Mouse (Mus musculus): Measurements from ENCODE around the gene Scube1. TPM values are rescaled to one million over a fixed set of nuclear protein-coding genes. Genes with fewer than 3 reads are reported as not detected.

Gene Scube1
- polyA plus RNA-seq, 1 experiment from 2014 or later = 14.5 TPM

GRCm38 (mm10) chr15:83664722-83665121 lies 60.1 kb downstream of the Scube1 start:
- ATAC-seq (ENCODE audit: insufficient number of reproducible peaks, low FRiP score, low TSS enrichment, low read depth) = no peak
- no peak overlapping the region for H3K4me3 ChIP-seq (replicated peaks)
- no peaks in the 10 kb centered on the region for H3K36me3 ChIP-seq
- H3K4me2 ChIP-seq (replicated peaks) = no peak overlapping the region
- 47% methylated on average over 5 of the region's 5 CpGs for WGBS
- H3K27ac ChIP-seq (replicated peaks) = no peak overlapping the region
- H3K9ac ChIP-seq = no peak overlapping the region
- H3K27me3 ChIP-seq = peaks cover 4% of the 10 kb centered on the region; the same call in 1 of the 2 replicates
- H3K9me3 ChIP-seq (replicated peaks) = no peaks in the 10 kb centered on the region
- H3K4me1 ChIP-seq = no peaks in the 10 kb centered on the region

DNA sequence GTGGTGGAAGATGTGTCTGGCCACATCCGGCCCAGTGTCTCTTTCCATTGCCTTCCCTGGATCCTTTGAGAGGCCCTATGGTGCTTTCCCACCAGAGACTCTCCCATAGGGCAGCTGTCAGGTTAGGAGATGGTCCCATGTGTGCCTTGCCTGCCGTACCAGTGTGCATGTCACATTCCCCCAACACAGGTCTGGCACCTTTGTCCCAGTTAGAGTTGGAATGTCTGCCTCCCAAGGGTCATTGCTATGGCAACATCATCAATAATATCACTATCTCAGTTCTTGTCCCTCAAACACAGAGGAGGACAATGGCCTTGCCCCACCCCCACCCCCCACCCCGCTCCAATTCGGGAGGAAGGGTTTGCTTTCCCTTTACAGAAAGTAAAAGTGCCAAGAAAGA lies 61.8 kb downstream of the Scube1 start:
- Histone ChIP-seq H3K36me3 (no peaks in the 10 kb centered on the region), H3K9me3 (replicated peaks) (no peaks in the 10 kb centered on the region), H3K9ac (no peak overlapping the region), H3K4me3 (replicated peaks) (no peak overlapping the region), H3K4me1 (no peaks in the 10 kb centered on the region), H3K27ac (replicated peaks) (no peak overlapping the region), H3K27me3 (peaks cover 7% of the 10 kb centered on the region; the same call in 1 of the 2 replicates), H3K4me2 (replicated peaks) (no peak overlapping the region)
- ATAC-seq (ENCODE audit: insufficient number of reproducible peaks, low FRiP score, low TSS enrichment, low read depth) = no peak
- 63% methylated on average over 4 of the region's 4 CpGs for WGBS

- Histone ChIP-seq H3K4me2 (replicated peaks) (no peak overlapping the region), H3K9me3 (replicated peaks) (no peaks in the 10 kb centered on the region), H3K27ac (replicated peaks) (no peak overlapping the region), H3K4me3 (replicated peaks) (no peak overlapping the region), H3K36me3 (no peaks in the 10 kb centered on the region), H3K4me1 (no peaks in the 10 kb centered on the region), H3K9ac (no peak overlapping the region), H3K27me3 (peaks cover 7% of the 10 kb centered on the region; the same call in 1 of the 2 replicates)
- 25% methylated on average over 7 of the region's 7 CpGs for WGBS
- ATAC-seq (ENCODE audit: insufficient number of reproducible peaks, low FRiP score, low TSS enrichment, low read depth) = no peak
These were observed 62.7 kb downstream of the Scube1 start for GRCm38 (mm10) chr15:83662106-83662505.

DNA sequence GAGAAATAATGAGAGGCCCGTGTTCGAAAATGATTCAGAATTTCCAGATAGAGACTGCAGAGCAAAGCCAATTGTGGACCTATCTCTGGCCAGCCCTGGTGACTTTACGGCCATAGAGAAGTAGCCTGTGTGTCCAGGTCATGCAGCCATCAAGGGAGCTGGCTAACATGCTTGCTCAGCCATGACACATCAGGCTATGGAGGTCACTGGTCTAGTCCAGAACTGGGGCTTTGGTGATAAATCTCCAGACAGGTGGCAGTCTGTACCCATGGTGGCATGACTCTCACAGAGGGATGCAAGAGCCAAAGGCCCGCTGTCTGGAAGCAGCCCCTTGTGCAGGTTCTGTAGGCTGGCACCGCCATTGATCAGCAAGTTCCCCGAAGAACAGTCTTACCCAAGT lies 82.3 kb downstream of the Scube1 start:
- Histone ChIP-seq H3K27ac (replicated peaks) (no peak overlapping the region), H3K36me3 (no peaks in the 10 kb centered on the region), H3K9ac (no peak overlapping the region), H3K4me2 (replicated peaks) (no peak overlapping the region), H3K27me3 (no peaks in the 10 kb centered on the region), H3K4me3 (replicated peaks) (no peak overlapping the region), H3K4me1 (peaks cover 17% of the 10 kb centered on the region), H3K9me3 (replicated peaks) (no peaks in the 10 kb centered on the region)
- ATAC-seq (ENCODE audit: insufficient number of reproducible peaks, low FRiP score, low TSS enrichment, low read depth) = no peak
- 93% methylated on average over 6 of the region's 6 CpGs for WGBS

DNA sequence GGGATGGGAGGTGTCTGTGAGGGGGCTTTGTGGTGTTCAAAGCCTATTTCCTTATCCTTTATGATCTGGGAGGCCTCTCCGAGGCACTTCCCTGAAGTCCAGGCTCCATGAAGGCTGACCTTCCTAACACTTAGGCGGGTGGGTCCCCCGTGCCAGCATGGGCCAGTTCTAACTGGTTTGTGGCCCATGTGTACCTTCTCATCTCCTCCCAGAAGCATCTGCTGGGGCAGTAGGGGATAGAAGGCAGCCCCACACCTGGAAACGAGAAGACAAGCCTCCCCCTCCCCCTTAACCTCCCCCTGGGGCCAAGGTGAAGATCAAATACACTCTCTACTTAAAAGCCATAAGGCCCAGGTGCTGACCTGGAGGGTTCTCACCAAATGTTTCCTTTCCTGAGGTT lies 84.6 kb downstream of the Scube1 start:
- H3K4me3 ChIP-seq (replicated peaks) = no peak overlapping the region
- no peak overlapping the region for H3K27ac ChIP-seq (replicated peaks)
- H3K36me3 ChIP-seq = no peaks in the 10 kb centered on the region
- H3K27me3 ChIP-seq = no peaks in the 10 kb centered on the region
- no peak overlapping the region for H3K4me2 ChIP-seq (replicated peaks)
- H3K9ac ChIP-seq = no peak overlapping the region
- no peak for ATAC-seq (ENCODE audit: insufficient number of reproducible peaks, low FRiP score, low TSS enrichment, low read depth)
- H3K9me3 ChIP-seq (replicated peaks) = no peaks in the 10 kb centered on the region
- H3K4me1 ChIP-seq = peaks cover 17% of the 10 kb centered on the region
- WGBS = 42% methylated on average over 4 of the region's 4 CpGs

- WGBS = 34% methylated on average over 3 of the region's 3 CpGs
- Histone ChIP-seq H3K27me3 (no peaks in the 10 kb centered on the region), H3K4me3 (replicated peaks) (no peak overlapping the region), H3K9me3 (replicated peaks) (no peaks in the 10 kb centered on the region), H3K9ac (no peak overlapping the region), H3K27ac (replicated peaks) (no peak overlapping the region), H3K4me1 (peaks cover 17% of the 10 kb centered on the region), H3K4me2 (replicated peaks) (no peak overlapping the region), H3K36me3 (no peaks in the 10 kb centered on the region)
- ATAC-seq (ENCODE audit: insufficient number of reproducible peaks, low FRiP score, low TSS enrichment, low read depth) = no peak
These were observed 85.7 kb downstream of the Scube1 start for GRCm38 (mm10) chr15:83639160-83639559.

- Histone ChIP-seq H3K36me3 (no peaks in the 10 kb centered on the region), H3K4me3 (replicated peaks) (no peak overlapping the region), H3K9me3 (replicated peaks) (no peaks in the 10 kb centered on the region), H3K27me3 (no peaks in the 10 kb centered on the region), H3K4me2 (replicated peaks) (no peak overlapping the region), H3K27ac (replicated peaks) (no peak overlapping the region), H3K4me1 (peaks cover 17% of the 10 kb centered on the region), H3K9ac (no peak overlapping the region)
- ATAC-seq (ENCODE audit: insufficient number of reproducible peaks, low FRiP score, low TSS enrichment, low read depth) = no peak
- 70% methylated on average over 20 of the region's 20 CpGs for WGBS
These were observed 86.5 kb downstream of the Scube1 start for GRCm38 (mm10) chr15:83638196-83638899.

GRCm38 (mm10) chr15:83636759-83637158 lies 88.1 kb downstream of the Scube1 start:
- Histone ChIP-seq H3K9ac (no peak overlapping the region), H3K27me3 (no peaks in the 10 kb centered on the region), H3K4me3 (replicated peaks) (no peak overlapping the region), H3K27ac (replicated peaks) (no peak overlapping the region), H3K4me1 (peaks cover 17% of the 10 kb centered on the region), H3K4me2 (replicated peaks) (no peak overlapping the region), H3K36me3 (no peaks in the 10 kb centered on the region), H3K9me3 (replicated peaks) (no peaks in the 10 kb centered on the region)
- 51% methylated on average over 6 of the region's 6 CpGs for WGBS
- no peak for ATAC-seq (ENCODE audit: insufficient number of reproducible peaks, low FRiP score, low TSS enrichment, low read depth)

DNA sequence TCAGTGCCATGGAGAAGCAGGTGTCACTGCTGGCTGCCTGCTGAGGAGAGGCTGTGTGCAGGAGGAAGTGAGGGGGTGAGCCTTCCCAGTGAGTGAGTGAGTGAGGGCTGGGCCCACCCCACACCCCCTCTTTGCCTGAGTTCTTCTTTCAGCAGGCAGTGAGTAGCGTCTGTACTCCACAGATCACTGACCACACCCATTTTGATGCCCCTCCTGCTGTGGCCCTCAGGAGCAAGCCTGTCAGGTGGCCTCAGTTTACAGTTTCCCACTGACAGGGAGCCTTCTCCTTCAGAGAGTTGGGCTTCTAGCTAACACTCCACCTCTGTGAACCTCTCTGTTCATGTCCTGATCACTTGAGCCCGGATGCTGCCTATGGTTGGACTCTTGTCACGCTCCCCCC lies 89.6 kb downstream of the Scube1 start:
- Histone ChIP-seq H3K4me1 (peaks cover 18% of the 10 kb centered on the region), H3K36me3 (0 out of 2 replicates have a peak, but pooled peaks cover under 1% of the 10 kb centered on the region), H3K9ac (no peak overlapping the region), H3K9me3 (replicated peaks) (no peaks in the 10 kb centered on the region), H3K27me3 (no peaks in the 10 kb centered on the region), H3K27ac (replicated peaks) (no peak overlapping the region), H3K4me2 (replicated peaks) (no peak overlapping the region), H3K4me3 (replicated peaks) (no peak overlapping the region)
- WGBS = 69% methylated on average over 3 of the region's 3 CpGs
- ATAC-seq (ENCODE audit: insufficient number of reproducible peaks, low FRiP score, low TSS enrichment, low read depth) = no peak

- peaks cover 14% of the 10 kb centered on the region for H3K4me1 ChIP-seq
- H3K27ac ChIP-seq (replicated peaks) = no peak overlapping the region
- no peak overlapping the region for H3K4me3 ChIP-seq (replicated peaks)
- no peak overlapping the region for H3K9ac ChIP-seq
- H3K36me3 ChIP-seq = peaks cover 5% of the 10 kb centered on the region; the same call in 1 of the 2 replicates
- no peak overlapping the region for H3K4me2 ChIP-seq (replicated peaks)
- no peaks in the 10 kb centered on the region for H3K9me3 ChIP-seq (replicated peaks)
- ATAC-seq (ENCODE audit: insufficient number of reproducible peaks, low FRiP score, low TSS enrichment, low read depth) = no peak
- no peaks in the 10 kb centered on the region for H3K27me3 ChIP-seq
- WGBS = 24% methylated on average over 1 of the region's 1 CpGs
These were observed 90.7 kb downstream of the Scube1 start for GRCm38 (mm10) chr15:83634076-83634475.

GRCm38 (mm10) chr15:83631071-83631470 lies 93.8 kb downstream of the Scube1 start:
- H3K9me3 ChIP-seq (replicated peaks) = no peaks in the 10 kb centered on the region
- H3K4me3 ChIP-seq (replicated peaks) = no peak overlapping the region
- H3K9ac ChIP-seq = no peak overlapping the region
- H3K4me2 ChIP-seq (replicated peaks) = no peak overlapping the region
- ATAC-seq (ENCODE audit: insufficient number of reproducible peaks, low FRiP score, low TSS enrichment, low read depth) = no peak
- no peaks in the 10 kb centered on the region for H3K27me3 ChIP-seq
- 44% methylated on average over 7 of the region's 7 CpGs for WGBS
- peaks cover 5% of the 10 kb centered on the region; the same call in 1 of the 2 replicates for H3K36me3 ChIP-seq
- 0 out of 2 replicates have a peak, but pooled peaks cover 4% of the 10 kb centered on the region for H3K4me1 ChIP-seq
- no peak overlapping the region for H3K27ac ChIP-seq (replicated peaks)

- no peak overlapping the region for H3K9ac ChIP-seq
- ATAC-seq (ENCODE audit: insufficient number of reproducible peaks, low FRiP score, low TSS enrichment, low read depth) = no peak
- 0 out of 2 replicates have a peak, but pooled peaks cover 4% of the 10 kb centered on the region for H3K4me1 ChIP-seq
- no peaks in the 10 kb centered on the region for H3K9me3 ChIP-seq (replicated peaks)
- no peak overlapping the region for H3K27ac ChIP-seq (replicated peaks)
- H3K36me3 ChIP-seq = peaks cover 5% of the 10 kb centered on the region; the same call in 1 of the 2 replicates
- H3K27me3 ChIP-seq = no peaks in the 10 kb centered on the region
- WGBS = 70% methylated on average over 3 of the region's 3 CpGs
- no peak overlapping the region for H3K4me2 ChIP-seq (replicated peaks)
- no peak overlapping the region for H3K4me3 ChIP-seq (replicated peaks)
These were observed 95.1 kb downstream of the Scube1 start for GRCm38 (mm10) chr15:83629716-83630115.

All from embryonic facial prominence, embryonic 15.5 days (tissue).